Mouse (Mus musculus) megakaryocyte, adult 5-6 weeks (primary cell): ENCODE results near the gene Arid1a. TPM values are rescaled to one million over a fixed set of nuclear protein-coding genes. Genes with fewer than 3 reads are reported as not detected.

Experiments used
- ATAC-seq: 2 replicates; pipeline ENCODE4 v1.8.0; 2016; ENCODE audit warnings: mild to moderate bottlenecking, inconsistent platforms; ENCODE audit not compliant: poor library complexity, severe bottlenecking
- total RNA-seq, 2 experiments: library from RNA; stranded (forward) in 1 of 2; stranded (reverse) in 1 of 2; fragments of 153-499, 151-499 nt in 1 of 2; fragments of 221-1000, 200-1000 nt in 1 of 2; gene quantifications; 2 replicates each; pipeline versions ENCODE4 v1.2.3 to v1.2.4; 2015 to 2017

Gene Arid1a
- total RNA-seq, 2 experiments from 2014 or later: 29.7 to 95.9 TPM

GRCm38 (mm10) chr4:133676189-133676588 lies 80.4 kb downstream of the Arid1a start:
- no peak for ATAC-seq

GRCm38 (mm10) chr4:133675594-133676016 lies 81.0 kb downstream of the Arid1a start:
- no peak for ATAC-seq

DNA sequence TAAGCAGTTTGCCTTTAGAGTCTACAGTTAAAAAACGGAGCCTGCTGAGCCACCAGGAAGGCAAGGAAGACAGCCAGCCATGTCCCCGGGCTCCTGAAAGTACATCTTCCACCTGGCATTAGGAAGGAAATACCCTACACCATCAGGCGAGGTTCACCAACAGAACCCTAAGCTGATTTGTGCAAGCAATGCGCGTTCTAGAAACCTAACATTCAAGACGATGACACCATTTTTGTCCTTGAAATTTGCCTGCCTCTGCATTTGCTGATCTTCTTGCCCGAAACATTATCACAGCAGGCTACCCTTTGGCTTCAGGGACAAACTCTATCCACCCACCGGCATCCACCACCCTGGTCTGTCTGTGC lies 82.3 kb downstream of the Arid1a start:
- no peak for ATAC-seq

DNA sequence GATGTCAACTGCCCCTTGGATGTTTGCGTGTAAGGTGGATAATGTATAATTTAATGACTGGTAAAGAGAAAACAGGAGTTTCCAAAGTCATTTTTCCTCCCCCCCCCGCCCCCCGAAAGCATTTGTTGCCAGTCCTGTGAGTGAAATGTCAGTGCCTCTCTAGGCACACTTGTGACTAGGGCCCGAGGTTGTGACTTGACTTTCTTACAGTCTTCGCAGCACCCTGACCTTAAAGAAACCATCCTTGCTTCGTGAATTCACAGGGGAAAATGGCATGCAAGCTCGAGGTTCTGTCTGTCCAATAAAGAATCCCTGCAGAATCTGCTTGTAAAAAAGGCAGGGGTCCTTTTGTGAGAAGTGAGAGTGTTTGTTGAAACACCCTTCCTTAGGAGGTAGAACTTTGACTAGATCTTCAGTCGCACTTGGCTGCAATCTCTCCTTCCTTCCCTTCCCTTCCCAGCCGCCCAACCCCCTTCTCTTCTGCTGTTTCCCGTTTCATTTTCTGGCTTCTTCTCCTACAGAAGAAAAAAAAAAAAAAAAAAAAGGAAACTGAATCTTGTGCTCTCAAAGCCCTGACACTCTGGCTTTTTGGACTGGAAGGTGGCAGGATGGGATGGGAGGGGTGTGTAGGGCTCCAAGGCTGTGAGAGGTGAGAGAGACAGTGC lies 82.8 kb downstream of the Arid1a start:
- ATAC-seq: 0 out of 2 replicates have a peak, but pooled peaks have one; percentile 9

DNA sequence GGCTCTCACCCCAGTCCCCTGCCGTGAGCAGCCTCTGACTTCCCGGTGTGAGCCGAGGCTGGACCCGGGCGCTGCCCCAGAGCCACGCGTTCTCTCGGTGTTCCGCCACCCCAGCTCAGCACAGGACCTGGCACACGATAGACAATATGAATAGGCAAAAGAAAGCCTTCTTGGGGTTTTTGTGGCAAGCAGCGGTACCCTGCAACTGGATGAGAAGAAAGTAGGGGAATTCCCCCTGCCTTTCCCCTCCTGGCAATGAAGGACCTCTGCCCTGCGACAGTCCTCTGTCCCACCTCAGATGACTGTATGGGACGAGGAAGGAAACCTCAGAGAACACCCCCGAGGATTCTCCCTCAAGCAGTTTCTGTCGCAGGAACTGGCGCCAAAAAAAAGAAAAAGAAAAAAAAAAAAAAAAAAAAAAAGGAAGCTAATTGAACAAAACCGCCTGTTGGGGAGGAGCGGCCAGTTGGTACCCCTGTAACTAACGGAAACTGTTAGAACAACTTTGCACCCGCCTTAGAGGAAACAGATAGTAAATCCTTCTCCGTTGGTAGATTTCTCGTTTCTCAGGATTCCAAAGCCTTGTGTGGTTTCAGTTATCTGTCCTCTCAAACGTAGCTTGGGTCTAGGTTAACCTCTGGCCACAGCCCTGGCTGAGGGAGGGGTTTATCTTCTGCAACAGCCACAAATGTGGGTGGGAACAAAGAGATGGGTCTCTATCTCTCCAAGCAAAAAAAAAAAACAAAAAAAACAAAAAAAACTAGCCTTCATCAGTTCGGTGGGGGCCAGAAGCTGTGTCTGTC lies 83.5 kb downstream of the Arid1a start:
- peak; percentile 16 for ATAC-seq

DNA sequence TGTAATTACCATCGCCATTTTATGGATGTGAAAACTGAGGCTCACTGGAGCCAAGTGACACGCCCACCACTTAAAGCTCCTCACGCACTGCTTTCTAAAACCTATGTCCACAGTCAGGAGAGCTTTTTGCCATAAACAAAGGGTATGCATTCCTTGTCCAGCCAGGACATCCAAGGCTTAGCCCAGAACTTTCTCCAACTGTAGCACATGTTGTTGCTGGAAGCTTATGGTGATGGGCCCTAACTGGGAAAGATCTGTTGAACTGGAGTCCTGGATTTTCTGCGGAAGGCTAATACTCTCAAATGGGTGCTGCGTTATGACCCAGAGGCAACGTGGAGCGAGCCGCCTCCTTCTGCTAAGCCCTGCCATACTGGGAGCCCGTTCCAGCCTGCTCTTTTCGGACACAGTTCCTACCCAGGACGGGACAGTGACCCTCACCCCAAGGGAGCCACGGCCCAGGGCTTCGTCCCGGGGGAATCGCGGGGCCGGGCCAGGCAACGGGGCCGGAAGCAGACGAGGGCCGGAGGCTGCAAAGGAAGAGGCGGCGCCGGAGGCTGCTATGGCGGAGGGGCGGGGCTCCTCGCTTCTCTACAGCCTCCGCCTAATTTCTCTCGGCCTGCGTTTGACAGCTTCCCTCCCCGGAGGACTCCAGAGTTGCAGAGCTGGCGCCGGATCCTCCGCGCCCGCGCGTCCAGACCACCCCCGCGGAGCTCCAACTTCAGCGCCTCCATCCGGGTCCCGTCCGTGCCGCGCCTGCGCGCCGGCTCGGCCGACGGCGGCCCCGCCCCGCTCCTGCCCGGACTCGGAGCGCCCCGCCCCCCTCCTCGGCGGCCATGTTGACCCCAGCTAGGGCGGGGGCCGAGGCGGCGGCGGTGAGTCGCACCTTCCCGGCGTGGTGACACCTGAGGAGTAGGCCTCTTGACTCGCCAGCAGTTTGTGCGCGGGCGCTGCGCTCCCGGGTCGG lies 84.4 kb downstream of the Arid1a start, which contains the start of gene Pigv:
Gene Pigv (minus strand): TSS at position 767 of the 964 bp plus-strand sequence.
- peak; percentile 66 for ATAC-seq

DNA sequence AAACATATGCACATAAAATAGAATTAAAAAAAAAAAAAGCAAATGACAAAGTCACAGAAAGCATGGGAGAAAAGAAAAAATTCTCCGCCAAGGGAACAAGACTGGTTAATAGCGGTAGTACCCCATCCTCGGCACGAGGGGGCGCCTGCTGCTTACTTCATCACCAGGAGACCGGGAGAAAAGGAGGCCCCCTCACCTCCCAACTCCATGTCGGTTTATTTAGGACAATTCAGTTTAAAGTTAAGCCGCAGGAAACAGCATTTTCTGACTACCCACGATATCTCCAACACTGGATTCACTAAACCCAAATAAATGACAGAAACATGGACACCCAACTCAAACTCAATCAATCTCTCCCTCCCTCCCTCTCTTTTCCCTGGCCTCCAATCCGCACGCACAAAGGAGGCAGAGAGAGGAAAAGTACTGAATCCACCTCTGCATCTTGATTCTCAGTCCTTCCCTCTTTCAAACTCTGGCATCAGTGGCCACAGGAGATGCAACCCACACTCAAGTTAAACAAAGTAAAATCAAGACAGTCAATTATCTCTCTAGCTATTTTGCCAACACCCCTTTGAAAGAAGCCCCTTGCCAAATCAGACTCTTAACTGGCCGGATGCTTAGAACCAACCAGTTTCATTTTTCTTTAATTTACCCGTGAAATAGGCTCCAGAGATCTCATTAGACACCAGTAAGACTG lies 85.2 kb downstream of the Arid1a start:
- ATAC-seq: peak; percentile 25; the same call in 1 of the 2 replicates

- no peak for ATAC-seq
Observed at GRCm38 (mm10) chr4:133669652-133670210, 86.8 kb downstream of the Arid1a start.

DNA sequence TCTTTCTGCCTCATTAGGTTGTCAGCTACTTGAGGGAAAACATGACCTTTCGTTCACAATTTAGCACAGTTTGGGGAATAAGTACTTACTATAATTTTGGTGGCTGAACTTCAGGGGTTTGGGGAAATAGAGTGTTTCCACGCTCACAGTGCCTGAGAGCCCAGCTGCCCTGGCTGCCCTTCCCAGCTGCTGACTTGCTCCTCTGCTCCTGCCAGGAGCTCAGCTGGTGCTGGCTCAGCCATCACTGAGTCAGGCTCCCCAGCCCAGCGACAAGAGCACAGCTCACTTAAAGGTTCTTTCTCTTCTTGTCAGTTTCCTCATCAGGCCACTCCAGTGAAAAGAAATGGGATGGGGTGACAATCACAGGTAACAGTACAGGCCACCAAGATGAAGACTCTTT lies 88.0 kb downstream of the Arid1a start:
- no peak for ATAC-seq

DNA sequence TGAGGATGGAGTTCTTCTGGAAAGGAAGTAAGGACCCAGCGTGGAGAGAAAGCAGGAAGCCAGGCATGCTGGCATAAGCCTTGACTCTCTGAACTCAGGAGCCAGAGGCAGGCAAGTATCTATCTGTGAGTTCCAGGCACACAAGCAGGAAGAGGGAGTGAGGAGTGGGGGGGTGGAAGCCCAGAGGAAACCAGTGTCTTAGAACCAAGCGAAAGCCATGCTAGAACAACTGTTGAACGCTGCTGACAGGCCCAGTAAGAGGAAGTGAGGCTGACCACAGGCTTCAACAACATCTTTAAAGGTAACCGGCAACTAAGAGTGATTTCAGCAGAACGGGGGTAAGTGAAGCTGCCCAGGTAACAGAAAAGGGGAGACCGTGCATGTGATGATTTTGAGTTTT lies 90.4 kb downstream of the Arid1a start:
- peak; percentile 81 for ATAC-seq

DNA sequence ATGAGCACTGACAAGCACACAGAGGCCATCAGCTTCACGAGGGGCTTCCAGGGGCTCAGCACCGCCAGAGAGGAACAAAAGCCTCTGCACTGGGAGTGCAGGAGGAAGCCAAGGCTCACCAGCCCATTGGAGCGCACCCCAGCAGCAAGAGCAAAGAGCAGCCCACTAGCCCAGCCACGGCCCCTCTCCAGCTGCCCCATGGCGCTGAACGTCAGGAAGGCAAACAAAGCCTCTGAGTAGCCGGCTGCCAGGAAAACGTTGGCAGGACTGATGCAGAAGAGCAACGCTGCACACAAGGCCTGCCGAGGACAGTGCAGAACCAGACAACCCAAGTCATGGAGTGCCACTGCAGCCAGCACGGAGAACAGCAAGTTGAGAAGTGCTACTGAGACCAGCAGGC lies 91.5 kb downstream of the Arid1a start:
- ATAC-seq: no peak

DNA sequence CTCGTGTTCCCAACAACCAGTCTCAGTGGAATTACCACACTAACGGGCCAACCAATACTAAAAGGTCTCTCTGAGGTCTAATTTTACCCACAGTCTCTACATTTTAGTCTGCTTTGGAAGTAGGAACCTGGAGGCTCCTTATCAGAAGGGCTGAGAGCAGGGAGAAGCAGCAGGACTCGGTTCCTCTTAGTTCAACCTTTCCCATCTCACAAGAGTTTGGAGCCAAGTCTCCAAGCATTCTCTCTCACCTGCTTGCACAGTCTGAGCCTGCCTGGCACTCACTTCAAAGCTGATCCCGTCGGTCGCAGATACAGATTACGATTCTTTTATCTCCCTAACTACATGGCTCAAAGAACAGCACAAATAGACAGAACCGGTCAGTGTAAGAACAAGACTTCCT lies 93.6 kb downstream of the Arid1a start:
- no peak for ATAC-seq

DNA sequence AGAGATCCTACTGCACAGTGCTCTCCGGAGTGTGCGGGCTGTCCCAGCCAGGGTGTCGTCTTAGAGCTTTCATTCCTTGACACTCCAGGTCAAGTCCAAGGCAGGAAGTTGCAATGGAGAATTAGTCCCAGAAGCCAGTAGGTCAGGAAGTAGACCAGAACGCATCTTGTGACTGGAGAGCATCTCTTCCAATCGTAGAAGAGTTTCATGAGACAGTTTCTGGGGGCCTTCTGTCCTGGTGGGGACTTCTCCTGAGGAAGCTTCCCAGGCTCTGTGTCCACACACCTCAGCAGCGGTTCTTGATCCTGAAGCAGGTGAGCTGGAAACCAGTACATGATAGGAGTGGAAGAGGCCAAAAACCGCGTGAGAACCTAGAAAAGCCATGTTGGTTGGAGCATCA lies 94.1 kb downstream of the Arid1a start:
- no peak for ATAC-seq

GRCm38 (mm10) chr4:133660193-133661155 lies 96.1 kb downstream of the Arid1a start:
- ATAC-seq: peak; percentile 44

- peak; percentile 84 for ATAC-seq
Observed at GRCm38 (mm10) chr4:133659497-133660192, 96.9 kb downstream of the Arid1a start.

DNA sequence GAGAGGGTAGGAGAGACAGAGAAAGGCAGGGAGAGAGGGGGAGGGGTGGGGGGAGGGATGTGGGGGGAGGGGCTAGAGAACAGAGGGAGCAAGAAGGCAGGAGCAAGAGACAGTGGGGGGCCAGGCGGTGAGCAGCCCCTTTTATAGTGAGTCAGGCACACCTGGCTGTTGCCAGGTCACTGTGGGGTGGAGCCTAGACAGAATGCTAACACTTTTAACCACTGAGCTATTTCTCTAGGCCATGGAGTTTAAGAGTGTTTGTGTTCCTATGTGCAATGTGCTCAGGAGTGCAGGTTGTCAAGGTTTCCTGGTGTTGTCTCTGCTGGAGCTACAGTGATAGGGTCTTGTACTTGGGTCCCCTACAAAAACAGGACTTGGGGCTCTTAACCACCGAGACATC lies 97.8 kb downstream of the Arid1a start:
- no peak for ATAC-seq

DNA sequence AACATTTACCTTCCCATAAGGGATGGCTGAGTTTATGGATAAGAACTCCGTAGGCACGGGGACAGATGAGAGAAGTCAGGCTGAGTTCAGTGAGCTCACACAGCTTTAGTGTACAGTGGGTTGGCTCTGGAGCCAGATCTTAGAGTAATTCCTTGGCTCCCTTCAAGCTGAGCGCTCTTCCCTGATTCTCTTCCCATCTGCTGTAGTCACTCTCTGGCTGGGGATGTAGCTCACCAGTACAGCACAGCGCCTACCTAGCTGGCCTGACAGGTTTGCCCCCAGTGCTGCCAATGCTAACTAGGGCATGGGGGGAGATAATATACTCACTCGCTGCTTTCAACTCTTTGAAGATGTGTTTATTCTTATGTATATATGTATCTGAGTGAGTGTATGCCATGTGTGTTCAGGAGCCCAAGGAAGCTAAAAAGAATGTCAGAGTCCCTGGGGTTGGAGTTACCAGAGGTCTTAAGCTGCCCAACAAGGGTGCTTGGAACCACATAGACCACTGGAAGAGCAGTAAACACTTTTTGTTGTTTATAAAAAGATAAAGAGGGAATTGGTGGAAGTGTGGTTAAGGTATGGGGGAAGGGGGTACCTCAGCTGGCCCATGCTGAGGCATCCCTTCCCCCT lies 98.6 kb downstream of the Arid1a start:
- no peak for ATAC-seq

GRCm38 (mm10) chr4:133656997-133657396 lies 99.6 kb downstream of the Arid1a start:
- ATAC-seq: no peak
